In the genomic region with DNA sequence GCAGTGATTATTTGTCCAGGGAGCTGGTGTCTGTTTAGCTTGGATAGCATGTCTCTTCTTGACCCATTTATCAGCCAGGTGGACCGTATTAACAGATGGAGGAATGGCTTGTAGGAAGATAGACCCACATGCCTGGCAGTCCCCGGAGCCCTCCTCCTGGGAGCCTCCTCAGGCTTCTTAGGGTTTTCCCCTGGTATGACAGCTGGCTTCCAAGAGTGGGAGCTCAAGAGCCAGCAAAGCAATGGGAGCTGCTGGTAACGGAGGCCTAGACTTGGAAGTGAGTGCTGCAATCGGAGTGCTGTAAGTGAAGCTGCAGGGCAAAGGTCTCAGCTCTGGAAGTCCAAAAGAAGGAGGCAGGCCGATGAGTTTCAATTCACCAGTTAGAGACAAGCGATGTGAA, we compare ENCODE assay signal across 10 mouse cellular contexts. TPM values are rescaled to one million over a fixed set of nuclear protein-coding genes. Genes with fewer than 3 reads are reported as not detected.
DNase-seq lines count a peak whose midpoint lies in the region; ATAC-seq and TF ChIP-seq lines count a peak whose summit lies in the region.
"Had no signal": no experiment of that assay in that cellular context is flagged by ENCODE, and none has a peak within 500 bp of the region (broad histone marks: within the 10 kb centered on the region; RNA-seq: fewer than 3 reads in every experiment).

No protein-coding gene starts in this region.

- no peak overlapping the region for H3K4me2 ChIP-seq in neural tube, embryonic 15.5 days
- H3K4me2 ChIP-seq: embryonic facial prominence, embryonic 15.5 days; neural tube, embryonic 12.5 days had no signal

- no peak for ATAC-seq in granulocyte monocyte progenitor cell, adult 5-6 weeks (replicated peaks; ENCODE audit: poor library complexity, severe bottlenecking)
- ATAC-seq in neural tube, embryonic 15.5 days (ENCODE audit: low FRiP score): no peak

- H3K9me3 ChIP-seq in embryonic facial prominence, embryonic 10.5 days: no peaks in the 10 kb centered on the region
- no peaks in the 10 kb centered on the region for H3K9me3 ChIP-seq in neural tube, embryonic 15.5 days (replicated peaks)
- H3K9me3 ChIP-seq: embryonic facial prominence, embryonic 15.5 days; neural tube, embryonic 12.5 days had no signal

- H3K79me2 ChIP-seq in heart, adult 2 months (replicated peaks; ENCODE audit: control insufficient read depth, insufficient read depth, low read length): no peaks in the 10 kb centered on the region

- intact Hi-C loops in heart, adult 2 months (cut with DNase I): no loop called here

- no peak overlapping the region for H3K4me3 ChIP-seq in heart, adult 2 months
- H3K4me3 ChIP-seq in embryonic facial prominence, embryonic 10.5 days: no peak overlapping the region
- H3K4me3 ChIP-seq in neural tube, embryonic 15.5 days (replicated peaks): no peak overlapping the region
- H3K4me3 ChIP-seq: embryonic facial prominence, embryonic 15.5 days; neural tube, embryonic 12.5 days had no signal

- H3K27me3 ChIP-seq in heart, adult 2 months (ENCODE audit: control insufficient read depth, insufficient read depth, low read length): no peaks in the 10 kb centered on the region
- no peaks in the 10 kb centered on the region for H3K27me3 ChIP-seq in embryonic facial prominence, embryonic 10.5 days (replicated peaks; ENCODE audit: low read depth, poor library complexity, severe bottlenecking)
- no peaks in the 10 kb centered on the region for H3K27me3 ChIP-seq in neural tube, embryonic 15.5 days (replicated peaks)
- H3K27me3 ChIP-seq: embryonic facial prominence, embryonic 15.5 days; neural tube, embryonic 12.5 days had no signal

- no peaks in the 10 kb centered on the region for H3K36me3 ChIP-seq in heart, adult 2 months (ENCODE audit: control insufficient read depth, insufficient read depth, low read length)
- no peaks in the 10 kb centered on the region for H3K36me3 ChIP-seq in embryonic facial prominence, embryonic 10.5 days (replicated peaks)
- H3K36me3 ChIP-seq in neural tube, embryonic 15.5 days: no peaks in the 10 kb centered on the region
- H3K36me3 ChIP-seq: embryonic facial prominence, embryonic 15.5 days; neural tube, embryonic 12.5 days had no signal

- no peak for TF ChIP-seq EP300 in heart, adult 2 months (IDR thresholded peaks at IDR 0.05; ENCODE audit: insufficient read depth, low read depth, low read length)

- no peak overlapping the region for H3K9ac ChIP-seq in heart, adult 2 months (ENCODE audit: low read depth, low read length)
- H3K9ac ChIP-seq in neural tube, embryonic 15.5 days (replicated peaks): no peak overlapping the region
- H3K9ac ChIP-seq: embryonic facial prominence, embryonic 15.5 days; neural tube, embryonic 12.5 days had no signal

- peak in 1 of 2 experiments; percentile 18 for DNase-seq in heart, adult 2 months
- no peak for DNase-seq in heart, adult 9 months (ENCODE audit: low spot score in 2 of 2)
- DNase-seq in ZHBTc4 (ENCODE audit: low read depth, low spot score): peak; percentile 6
- DNase-seq in embryonic facial prominence, embryonic 10.5 days (ENCODE audit: low spot score): peak; percentile 36
- DNase-seq in left cerebral cortex, adult 18-20 months (ENCODE audit: low spot score in 2 of 2): peak; percentile 14 to 39
- DNase-seq in spleen, postnatal 36 days (ENCODE audit: low spot score in 2 of 2): no peak

- H3K4me1 ChIP-seq in heart, adult 2 months (ENCODE audit: control insufficient read depth, insufficient read depth, low read length): no peaks in the 10 kb centered on the region
- peaks cover 7% of the 10 kb centered on the region for H3K4me1 ChIP-seq in embryonic facial prominence, embryonic 10.5 days
- H3K4me1 ChIP-seq in neural tube, embryonic 15.5 days: no peaks in the 10 kb centered on the region
- H3K4me1 ChIP-seq: embryonic facial prominence, embryonic 15.5 days; neural tube, embryonic 12.5 days had no signal

- TF ChIP-seq POLR2A in heart, adult 2 months (IDR thresholded peaks at IDR 0.05; ENCODE audit: insufficient read depth, low read depth, low read length): no peak

- TF ChIP-seq CTCF in heart, adult 2 months (IDR thresholded peaks at IDR 0.05): peak; percentile 57

- H3K27ac ChIP-seq in heart, adult 2 months: no peak overlapping the region
- no peak overlapping the region for H3K27ac ChIP-seq in embryonic facial prominence, embryonic 10.5 days (replicated peaks)
- no peak overlapping the region for H3K27ac ChIP-seq in neural tube, embryonic 15.5 days (replicated peaks)
- H3K27ac ChIP-seq: embryonic facial prominence, embryonic 15.5 days; neural tube, embryonic 12.5 days had no signal

- WGBS in heart, adult 2 months: 44% methylated on average over 6 of the region's 6 CpGs
- 42% methylated on average over 6 of the region's 6 CpGs for WGBS in embryonic facial prominence, embryonic 10.5 days
- WGBS in neural tube, embryonic 15.5 days: 67% methylated on average over 6 of the region's 6 CpGs

RNA-seq across cellular contexts. Expression of a gene that starts 37.3 kb away (rescaled TPM):
- total RNA-seq in heart, adult 2 months (2021): 10 to 100 TPM; 18.1 to 19.1 TPM
- polyA plus RNA-seq in heart, adult 2 months (2012; rRNA removed): 21.3 and 21.4 TPM in 2 replicates
- 77.9 and 81.4 TPM in 2 replicates for polyA plus RNA-seq in embryonic facial prominence, embryonic 10.5 days (2016; fragmentation: Nextera tagmentation; extraction: Ambion mirVana)
- total RNA-seq in left cerebral cortex, adult 18-20 months (2021): 10 to 100 TPM; 27.2 to 30.1 TPM
- 106 and 139 TPM in 2 replicates for total RNA-seq in granulocyte monocyte progenitor cell, adult 5-6 weeks (2014; fragmentation: Nextera tagmentation)
- total RNA-seq in granulocyte monocyte progenitor cell, adult 5-6 weeks (2017): 88.3 and 95.2 TPM in 2 replicates
- 33.1 and 37.4 TPM in 2 replicates for polyA plus RNA-seq in neural tube, embryonic 15.5 days (2015; fragmentation: Nextera tagmentation; extraction: Ambion mirVana)

Comparison
In these comparisons a context has a peak if more than half of its experiments do, and no peak if none do; other contexts are left out.
1. DNase-seq: peak in ZHBTc4 (single experiment), embryonic facial prominence, embryonic 10.5 days (single experiment) and left cerebral cortex, adult 18-20 months (2 of 2); none in heart, adult 9 months (0 of 2) and spleen, postnatal 36 days (0 of 2).